Mouse (Mus musculus) heart, embryonic 11.5 days (tissue): ENCODE results near the gene Cetn3. TPM values are rescaled to one million over a fixed set of nuclear protein-coding genes. Genes with fewer than 3 reads are reported as not detected.

ENCODE experiments used
- ATAC-seq: fragments of 200-750 bp; cut with Nextera tagmentation; replicated peaks from 2 replicates; pipeline ENCODE4 v1.8.0; 2017; ENCODE audit warnings: moderate library complexity; ENCODE audit not compliant: insufficient number of reproducible peaks, low FRiP score, low TSS enrichment
- H3K27ac ChIP-seq: fragments of 300-500 bp; sonication (generic); 2 replicates; pipeline ENCODE4 v1.5.1; 2014; ENCODE audit warnings: mild to moderate bottlenecking, low read depth, low read length
- H3K27me3 ChIP-seq: fragments of 300-500 bp; sonication (generic); 2 replicates; pipeline ENCODE4 v1.6.1; 2014; ENCODE audit warnings: mild to moderate bottlenecking, low read length, mixed read lengths; ENCODE audit not compliant: control insufficient read depth, insufficient read depth
- H3K36me3 ChIP-seq: fragments of 300-500 bp; sonication (generic); 2 replicates; pipeline ENCODE4 v1.6.1; 2014; ENCODE audit warnings: mild to moderate bottlenecking, low read length, moderate library complexity, mixed read lengths; ENCODE audit not compliant: control insufficient read depth, insufficient read depth
- H3K4me1 ChIP-seq: fragments of 300-500 bp; sonication (generic); 2 replicates; pipeline ENCODE4 v1.6.1; 2014; ENCODE audit warnings: low read length; ENCODE audit not compliant: control insufficient read depth, insufficient read depth
- H3K4me2 ChIP-seq: fragments of 300-500 bp; sonication (generic); 2 replicates; pipeline ENCODE4 v1.6.1; 2014; ENCODE audit warnings: mild to moderate bottlenecking, moderate library complexity
- H3K4me3 ChIP-seq: fragments of 300-500 bp; sonication (generic); 2 replicates; pipeline ENCODE4 v1.5.1; 2014; ENCODE audit warnings: low read depth, low read length
- H3K9ac ChIP-seq: fragments of 300-500 bp; sonication (generic); 2 replicates; pipeline ENCODE4 v1.6.1; 2014; ENCODE audit warnings: mild to moderate bottlenecking, low read depth, low read length, moderate library complexity
- H3K9me3 ChIP-seq: fragments of 300-500 bp; sonication (generic); replicated peaks from 2 replicates; pipeline ENCODE4 v1.6.1; 2016; ENCODE audit warnings: low read length; ENCODE audit not compliant: control insufficient read depth
- WGBS: fragments of 180-500 bp; shearing (Covaris S2); extraction: QIAGEN DNeasy Blood & Tissue Kit; methylation state at CpG from one replicate; pipeline ENCODE4 v1.1.7; 2014; ENCODE audit not compliant: insufficient replicate concordance; 5-methylcytosine and 5-hydroxymethylcytosine counted together
- polyA plus RNA-seq: library from polyadenylated mRNA; unstranded; fragments of >200 nt; fragmentation: Nextera tagmentation; extraction: Ambion mirVana; gene quantifications from 2 replicates; pipeline ENCODE4 v1.2.1, GENCODE M21; 2014

Cetn3 gene
- polyA plus RNA-seq, 1 experiment from 2014 or later: 220 TPM

DNA sequence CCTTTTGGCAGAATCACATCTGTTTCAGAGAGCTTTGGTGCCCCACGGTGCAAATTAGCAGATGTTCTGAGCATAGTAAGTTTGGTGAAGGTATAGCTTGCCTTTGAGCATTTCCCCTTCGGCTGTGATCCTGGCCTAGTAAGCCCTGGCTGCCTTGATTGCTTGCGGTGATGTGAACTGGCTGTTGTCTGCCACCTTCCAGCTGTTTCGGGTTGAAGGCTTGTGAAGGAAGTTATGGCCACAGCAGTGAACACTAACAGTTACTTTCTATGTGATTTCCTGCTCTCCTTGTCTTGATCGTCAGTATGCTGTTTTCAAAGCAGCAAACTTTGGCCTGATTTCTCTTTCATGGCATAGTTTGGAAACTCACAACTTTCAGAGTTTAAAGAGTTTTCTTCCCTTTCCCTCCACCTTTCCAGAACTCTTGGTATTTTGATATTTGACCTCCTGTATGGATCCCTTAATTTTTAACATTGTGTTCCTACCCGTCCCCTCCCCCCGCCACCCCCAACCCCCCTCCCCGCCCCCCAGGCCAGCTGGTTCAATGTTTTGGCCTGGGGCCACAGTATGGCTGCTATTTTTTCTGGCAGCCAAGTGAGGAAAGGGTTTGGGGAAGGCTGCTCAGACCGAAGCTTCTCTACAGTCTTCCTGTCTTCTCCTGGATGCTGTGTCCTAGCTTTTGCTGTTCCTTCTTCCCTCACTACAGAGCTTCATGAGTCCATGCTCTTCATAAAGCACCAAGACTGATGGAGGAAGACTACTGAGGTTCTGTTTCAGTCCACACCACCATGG lies 53.7 kb downstream of the Cetn3 start:
- no peak for ATAC-seq
- Histone ChIP-seq H3K27me3 (no peaks in the 10 kb centered on the region), H3K4me3 (no peak overlapping the region), H3K4me1 (no peaks in the 10 kb centered on the region), H3K4me2 (no peak overlapping the region), H3K36me3 (no peaks in the 10 kb centered on the region), H3K9me3 (no peaks in the 10 kb centered on the region), H3K27ac (no peak overlapping the region), H3K9ac (no peak overlapping the region)
- 74% methylated on average over 9 of the region's 9 CpGs for WGBS

GRCm38 (mm10) chr13:81838016-81838415 lies 55.1 kb downstream of the Cetn3 start:
- Histone ChIP-seq H3K27me3 (no peaks in the 10 kb centered on the region), H3K4me3 (no peak overlapping the region), H3K4me1 (no peaks in the 10 kb centered on the region), H3K27ac (no peak overlapping the region), H3K36me3 (no peaks in the 10 kb centered on the region), H3K9me3 (no peaks in the 10 kb centered on the region), H3K9ac (no peak overlapping the region), H3K4me2 (no peak overlapping the region)
- WGBS: 81% methylated on average over 5 of the region's 5 CpGs
- ATAC-seq: no peak

GRCm38 (mm10) chr13:81838948-81839347 lies 56.1 kb downstream of the Cetn3 start:
- Histone ChIP-seq H3K4me2 (no peak overlapping the region), H3K4me1 (no peaks in the 10 kb centered on the region), H3K27me3 (no peaks in the 10 kb centered on the region), H3K9me3 (no peaks in the 10 kb centered on the region), H3K27ac (no peak overlapping the region), H3K36me3 (no peaks in the 10 kb centered on the region), H3K9ac (no peak overlapping the region), H3K4me3 (no peak overlapping the region)
- ATAC-seq: no peak

- Histone ChIP-seq H3K27me3 (no peaks in the 10 kb centered on the region), H3K36me3 (no peaks in the 10 kb centered on the region), H3K9ac (no peak overlapping the region), H3K27ac (no peak overlapping the region), H3K4me2 (no peak overlapping the region), H3K4me1 (no peaks in the 10 kb centered on the region), H3K9me3 (no peaks in the 10 kb centered on the region), H3K4me3 (no peak overlapping the region)
- WGBS: 77% methylated on average over 5 of the region's 5 CpGs
- ATAC-seq: no peak
Measured at GRCm38 (mm10) chr13:81840246-81840645, 57.4 kb downstream of the Cetn3 start.

DNA sequence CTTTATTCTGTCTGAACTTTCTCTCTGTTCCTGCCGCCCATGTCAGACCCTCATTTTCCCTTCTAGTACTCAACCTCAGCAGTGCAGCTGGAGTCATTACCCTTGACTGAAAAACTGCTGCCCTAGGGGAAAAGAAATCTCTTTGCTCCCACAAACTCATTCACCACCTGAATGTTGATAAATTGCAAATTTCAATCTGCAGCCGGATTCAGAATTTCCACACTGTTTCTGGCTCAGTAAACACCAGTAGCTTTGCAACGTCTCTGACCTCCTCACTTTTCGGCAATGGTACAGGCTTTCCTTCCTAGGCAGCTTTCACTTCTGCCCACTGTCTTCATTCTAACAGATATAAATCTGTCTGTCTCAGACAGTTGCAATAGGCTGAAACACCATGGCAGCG lies 57.8 kb downstream of the Cetn3 start:
- 78% methylated on average over 5 of the region's 5 CpGs for WGBS
- no peaks in the 10 kb centered on the region for H3K9me3 ChIP-seq
- no peaks in the 10 kb centered on the region for H3K27me3 ChIP-seq
- no peaks in the 10 kb centered on the region for H3K4me1 ChIP-seq
- H3K9ac ChIP-seq: no peak overlapping the region
- no peaks in the 10 kb centered on the region for H3K36me3 ChIP-seq
- no peak overlapping the region for H3K27ac ChIP-seq
- no peak for ATAC-seq
- no peak overlapping the region for H3K4me2 ChIP-seq
- H3K4me3 ChIP-seq: no peak overlapping the region

GRCm38 (mm10) chr13:81842278-81842677 lies 59.4 kb downstream of the Cetn3 start:
- no peaks in the 10 kb centered on the region for H3K4me1 ChIP-seq
- no peak for ATAC-seq
- H3K27ac ChIP-seq: no peak overlapping the region
- H3K27me3 ChIP-seq: no peaks in the 10 kb centered on the region
- 68% methylated on average over 6 of the region's 6 CpGs for WGBS
- H3K36me3 ChIP-seq: no peaks in the 10 kb centered on the region
- no peak overlapping the region for H3K4me2 ChIP-seq
- no peak overlapping the region for H3K9ac ChIP-seq
- H3K9me3 ChIP-seq: no peaks in the 10 kb centered on the region
- H3K4me3 ChIP-seq: no peak overlapping the region

Other genes with a start within 250 kb of the Cetn3 start
- 1.1 and 1.8 TPM in 2 replicates for gene Adgrv1, start 149.9 kb upstream of the Cetn3 start, polyA plus RNA-seq
- 24.6 and 27.3 TPM in 2 replicates for gene Lysmd3, start 125.4 kb upstream of the Cetn3 start, polyA plus RNA-seq
- gene Polr3g, start 72.1 kb upstream of the Cetn3 start, polyA plus RNA-seq: 22.5 and 26.2 TPM in 2 replicates
- gene Mblac2, start 71.7 kb upstream of the Cetn3 start, polyA plus RNA-seq: 6.1 and 6.6 TPM in 2 replicates